Mouse (Mus musculus) neural tube, embryonic 11.5 days (tissue): ENCODE measurements at regions not wholly inside any gene's neighbourhood (a gene's known extent, or its start where the extent isn't known, plus 50 kb on each side); places are given as distances from the start of the nearest gene placed in this dataset.

ENCODE experiments used
- ATAC-seq: fragments of 200-750 bp; cut with Nextera tagmentation; 2 replicates; pipeline ENCODE4 v1.8.0; 2017; ENCODE audit warnings: moderate number of reproducible peaks, mild to moderate bottlenecking, moderate TSS enrichment, moderate library complexity; ENCODE audit not compliant: insufficient read depth, low FRiP score, low TSS enrichment
- DNase-seq: peaks from one replicate; pipeline ENCODE4 v3.0.0-alpha.2; 2015; ENCODE audit warnings: low spot score
- H3K27ac ChIP-seq: fragments of 300-500 bp; sonication (generic); 2 replicates; pipeline ENCODE4 v1.5.1; 2014; ENCODE audit warnings: low read depth, mild to moderate bottlenecking, low read length
- H3K27me3 ChIP-seq: fragments of 300-500 bp; sonication (generic); 2 replicates; pipeline ENCODE4 v1.6.1; 2014; ENCODE audit warnings: mild to moderate bottlenecking, low read length, mixed read lengths; ENCODE audit not compliant: control insufficient read depth, insufficient read depth
- H3K36me3 ChIP-seq: fragments of 300-500 bp; sonication (generic); 2 replicates; pipeline ENCODE4 v1.6.1; 2014; ENCODE audit warnings: mild to moderate bottlenecking, low read length, moderate library complexity, mixed read lengths; ENCODE audit not compliant: control insufficient read depth, insufficient read depth
- H3K4me1 ChIP-seq: fragments of 300-500 bp; sonication (generic); 2 replicates; pipeline ENCODE4 v1.6.1; 2014; ENCODE audit warnings: low read length, mixed read lengths; ENCODE audit not compliant: control insufficient read depth, insufficient read depth
- H3K4me2 ChIP-seq: fragments of 300-500 bp; sonication (generic); 2 replicates; pipeline ENCODE4 v1.6.1; 2014; ENCODE audit warnings: low read depth, mild to moderate bottlenecking, moderate library complexity
- H3K4me3 ChIP-seq: fragments of 300-500 bp; sonication (generic); 2 replicates; pipeline ENCODE4 v1.5.1; 2014; ENCODE audit warnings: low read depth, low read length
- H3K9ac ChIP-seq: fragments of 300-500 bp; sonication (generic); 2 replicates; pipeline ENCODE4 v1.6.1; 2014; ENCODE audit warnings: mild to moderate bottlenecking, low read length
- H3K9me3 ChIP-seq: fragments of 300-500 bp; sonication (generic); 2 replicates; pipeline ENCODE4 v1.6.1; 2016; ENCODE audit warnings: low read length; ENCODE audit not compliant: control insufficient read depth
- WGBS: fragments of 180-500 bp; shearing (Covaris S2); extraction: QIAGEN DNeasy Blood & Tissue Kit; methylation state at CpG from one replicate; pipeline ENCODE4 v1.1.7; 2014; 5-methylcytosine and 5-hydroxymethylcytosine counted together

DNA sequence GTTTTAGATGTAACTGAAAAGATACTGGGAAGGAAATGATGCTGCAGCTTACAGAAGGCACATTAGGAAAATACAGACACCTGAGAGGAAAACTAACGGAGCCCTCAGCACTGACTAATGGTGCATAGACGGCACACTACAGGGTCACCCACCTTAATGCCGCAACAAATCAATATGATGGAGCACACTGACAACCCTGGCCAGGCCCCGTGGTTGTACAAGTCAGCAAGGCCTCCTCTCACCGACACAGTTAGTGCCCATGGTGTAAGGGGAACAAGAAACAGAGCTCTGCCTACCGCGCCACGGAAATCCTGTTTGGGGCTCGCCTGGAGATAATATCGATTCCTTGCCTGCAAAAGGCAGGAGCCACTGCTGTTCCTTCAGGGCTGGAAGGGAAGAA is 273.9 kb downstream of the Prim2 start:
- Histone ChIP-seq H3K27me3 (no peaks in the 10 kb centered on the region), H3K36me3 (no peaks in the 10 kb centered on the region), H3K27ac (no peak overlapping the region), H3K9ac (no peak overlapping the region), H3K9me3 (no peaks in the 10 kb centered on the region), H3K4me2 (no peak overlapping the region), H3K4me3 (no peak overlapping the region), H3K4me1 (no peaks in the 10 kb centered on the region)
- WGBS: 70% methylated on average over 10 of the region's 10 CpGs
- peak; percentile 58; the same call in 1 of the 2 replicates for ATAC-seq
- DNase-seq: no peak

DNA sequence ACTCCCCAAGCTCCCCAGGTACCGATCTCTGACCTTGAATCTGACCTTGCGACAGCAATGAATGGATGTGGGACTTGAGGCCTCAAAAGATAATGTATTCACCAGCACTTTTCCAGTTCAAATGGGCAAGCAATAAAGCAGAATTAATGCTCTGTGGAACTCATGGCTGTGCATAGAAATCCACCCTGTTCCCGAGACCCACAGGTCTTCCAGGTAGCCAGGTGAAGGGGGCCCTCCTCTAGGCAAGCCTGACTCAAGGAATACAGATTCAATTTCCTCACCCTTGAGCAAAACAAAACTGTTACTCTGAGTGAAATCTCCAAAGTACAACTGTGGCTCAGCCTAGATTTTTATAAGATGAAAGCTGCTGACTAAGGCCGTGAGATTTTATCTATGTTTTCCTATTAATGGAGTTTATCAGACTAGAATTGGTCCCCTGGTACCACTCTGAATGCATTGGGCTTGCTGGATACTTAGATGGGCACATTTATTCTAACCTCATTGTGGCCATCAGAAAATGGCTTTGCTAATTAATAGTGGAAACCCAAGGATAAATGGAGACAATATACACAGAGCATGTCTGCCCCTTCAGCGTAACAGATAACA is 274.5 kb downstream of the Prim2 start:
- peak; percentile 46; the same call in 1 of the 2 replicates for ATAC-seq
- 70% methylated on average over 5 of the region's 5 CpGs for WGBS

DNA sequence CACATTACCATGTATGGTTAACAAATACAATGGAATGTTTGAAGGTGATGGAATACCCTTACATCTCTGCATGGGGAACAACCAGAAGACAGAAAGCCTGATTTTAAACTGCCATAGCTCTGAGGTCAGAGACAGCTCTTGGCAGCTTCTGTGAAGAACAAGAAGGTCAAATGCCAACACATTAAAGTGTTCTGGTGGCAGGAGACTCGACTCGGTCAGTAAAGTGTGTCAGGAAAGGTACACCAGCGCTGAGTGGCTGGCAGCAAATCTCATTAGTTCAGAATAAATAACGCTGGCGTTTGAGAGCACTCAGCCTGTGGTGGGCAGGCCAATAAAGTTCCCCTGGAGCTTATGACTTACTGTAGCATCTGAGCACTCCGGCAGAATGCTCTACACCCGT is 298.8 kb downstream of the Prim2 start:
- H3K9ac ChIP-seq: no peak overlapping the region
- 80% methylated on average over 7 of the region's 7 CpGs for WGBS
- no peak overlapping the region for H3K27ac ChIP-seq
- H3K4me3 ChIP-seq: no peak overlapping the region
- H3K27me3 ChIP-seq: no peaks in the 10 kb centered on the region
- no peaks in the 10 kb centered on the region for H3K4me1 ChIP-seq
- no peak overlapping the region for H3K4me2 ChIP-seq
- H3K36me3 ChIP-seq: no peaks in the 10 kb centered on the region
- H3K9me3 ChIP-seq: no peaks in the 10 kb centered on the region
- ATAC-seq (no peak), DNase-seq (no peak)

More for the DNA sequence above, 274.5 kb downstream of the Prim2 start:
- no peaks in the 10 kb centered on the region for H3K9me3 ChIP-seq
- no peaks in the 10 kb centered on the region for H3K4me1 ChIP-seq
- no peak overlapping the region for H3K27ac ChIP-seq
- no peak overlapping the region for H3K4me2 ChIP-seq
- no peak overlapping the region for H3K4me3 ChIP-seq
- no peaks in the 10 kb centered on the region for H3K27me3 ChIP-seq
- DNase-seq: no peak
- H3K36me3 ChIP-seq: no peaks in the 10 kb centered on the region
- no peak overlapping the region for H3K9ac ChIP-seq

DNA sequence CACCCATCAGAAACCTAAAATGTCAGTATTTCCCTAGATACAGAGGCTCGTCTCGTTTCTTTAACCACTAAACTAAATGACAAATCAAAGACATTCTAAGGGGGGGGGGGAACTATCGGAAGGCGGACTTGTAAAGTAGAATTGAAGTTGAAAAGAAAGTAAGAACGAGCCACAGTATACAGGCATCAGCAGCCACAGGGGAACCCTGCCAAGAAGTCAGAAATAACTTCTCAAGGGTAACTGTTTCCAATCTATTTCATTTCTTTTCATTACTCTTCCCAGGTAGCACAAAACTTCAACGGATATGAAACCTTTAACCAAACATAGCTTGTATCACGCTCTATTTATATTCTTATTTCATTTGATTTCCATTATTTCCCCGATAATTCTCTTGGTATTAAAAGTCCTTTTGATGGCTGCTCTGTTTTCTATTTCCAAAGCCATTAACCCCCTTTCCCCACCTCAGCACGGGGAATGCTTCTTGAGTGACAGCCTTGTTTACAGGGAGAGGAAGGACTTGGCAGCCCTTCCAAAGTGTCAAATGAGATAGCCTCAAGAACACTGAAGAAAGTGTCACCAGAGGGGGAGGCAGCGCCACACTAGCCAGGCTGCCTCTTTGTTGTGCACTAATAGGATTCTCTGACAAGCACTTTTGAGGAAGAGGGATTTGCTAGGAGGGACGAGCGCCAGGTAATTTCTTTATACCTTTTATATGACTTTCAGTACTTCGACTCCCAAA is 306.7 kb downstream of the Prim2 start:
- H3K36me3 ChIP-seq: no peaks in the 10 kb centered on the region
- no peaks in the 10 kb centered on the region for H3K4me1 ChIP-seq
- H3K27ac ChIP-seq: no peak overlapping the region
- ATAC-seq: no peak
- no peaks in the 10 kb centered on the region for H3K27me3 ChIP-seq
- H3K9me3 ChIP-seq: no peaks in the 10 kb centered on the region
- no peak overlapping the region for H3K4me2 ChIP-seq
- DNase-seq: no peak
- no peak overlapping the region for H3K9ac ChIP-seq
- WGBS: 72% methylated on average over 13 of the region's 13 CpGs
- no peak overlapping the region for H3K4me3 ChIP-seq

GRCm38 (mm10) chr1:33334061-33334460 is 335.5 kb downstream of the Prim2 start:
- Histone ChIP-seq H3K4me3 (no peak overlapping the region), H3K27ac (no peak overlapping the region), H3K36me3 (no peaks in the 10 kb centered on the region), H3K9me3 (no peaks in the 10 kb centered on the region), H3K9ac (no peak overlapping the region), H3K4me1 (no peaks in the 10 kb centered on the region), H3K27me3 (no peaks in the 10 kb centered on the region), H3K4me2 (no peak overlapping the region)
- no peak for DNase-seq
- ATAC-seq: no peak
- 82% methylated on average over 3 of the region's 3 CpGs for WGBS
